Mouse (Mus musculus) ES-Bruce4 (cell line): ENCODE measurements around the gene Tgm1. TPM values are rescaled to one million over a fixed set of nuclear protein-coding genes. Genes with fewer than 3 reads are reported as not detected.

Experiments used
- H3K27ac ChIP-seq: 2 replicates; pipeline ENCODE4 v1.5.1; 2012; ENCODE audit warnings: low read length, inconsistent platforms; ENCODE audit not compliant: insufficient read depth
- H3K27me3 ChIP-seq: 2 replicates; pipeline ENCODE4 v1.6.1; 2012; ENCODE audit warnings: mild to moderate bottlenecking, low read length, inconsistent platforms; ENCODE audit not compliant: control insufficient read depth, poor library complexity, insufficient read depth, severe bottlenecking
- H3K36me3 ChIP-seq: 2 replicates; pipeline ENCODE4 v1.6.1; 2012; ENCODE audit warnings: inconsistent platforms, mild to moderate bottlenecking, low read length, moderate library complexity; ENCODE audit not compliant: control insufficient read depth, poor library complexity, insufficient read depth, severe bottlenecking
- H3K4me1 ChIP-seq: one replicate; pipeline ENCODE4 v1.8.1; 2011; ENCODE audit warnings: low read length; ENCODE audit not compliant: control insufficient read depth, insufficient read depth
- H3K4me3 ChIP-seq: 2 replicates; pipeline ENCODE4 v1.5.1; 2011; ENCODE audit warnings: low read depth, mild to moderate bottlenecking, low read length
- H3K9ac ChIP-seq: 2 replicates; pipeline ENCODE4 v1.6.1; 2012; ENCODE audit warnings: low read depth, mild to moderate bottlenecking, inconsistent platforms; ENCODE audit not compliant: poor library complexity, severe bottlenecking
- H3K9me3 ChIP-seq: replicated peaks from 2 replicates; pipeline ENCODE4 v1.6.1; 2012; ENCODE audit warnings: mild to moderate bottlenecking, low read length, inconsistent platforms; ENCODE audit not compliant: control insufficient read depth, poor library complexity, insufficient read depth, severe bottlenecking
- CTCF ChIP-seq: IDR thresholded peaks from one replicate; pipeline ENCODE4 v1.8.1; 2011; ENCODE audit warnings: low read depth, low read length
- EP300 ChIP-seq: IDR thresholded peaks from 2 replicates; pipeline ENCODE4 v1.6.1; 2011; ENCODE audit warnings: low read depth, low read length; ENCODE audit not compliant: insufficient read depth
- POLR2A ChIP-seq: IDR thresholded peaks from one replicate; pipeline ENCODE4 v1.8.1; 2011; ENCODE audit warnings: low read length; ENCODE audit not compliant: insufficient read depth
- polyA plus RNA-seq: library from polyadenylated mRNA; stranded (reverse); fragments of >200 nt; gene quantifications from 2 replicates; pipeline ENCODE4 v1.2.4, GENCODE M21; 2011; ENCODE audit warnings: low read depth; ENCODE audit not compliant: missing spikeins, insufficient read depth, insufficient read length

The Tgm1 gene
- polyA plus RNA-seq, 1 experiment: 24.3 TPM

DNA sequence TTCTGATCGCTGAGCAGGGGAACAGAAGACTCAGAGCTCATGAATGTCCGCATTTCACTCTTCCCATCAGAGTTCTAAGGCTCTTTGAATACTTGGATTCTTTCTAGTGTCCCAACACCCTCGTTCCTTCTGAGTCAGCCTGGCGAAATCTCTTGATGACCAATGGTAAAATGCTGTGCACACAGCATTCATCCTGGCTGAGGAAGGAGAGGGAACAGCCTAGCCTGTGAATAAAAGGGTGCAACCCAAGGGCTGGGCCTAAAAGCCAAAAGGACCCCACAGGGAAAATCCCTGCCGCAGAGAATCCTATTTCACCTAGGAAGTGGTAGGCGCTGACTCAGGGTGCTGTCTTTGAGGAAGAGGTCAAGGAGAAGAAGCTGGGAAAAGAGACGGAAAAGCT lies 16.4 kb upstream of the Tgm1 start:
- Histone ChIP-seq H3K9ac (no peak overlapping the region), H3K9me3 (no peaks in the 10 kb centered on the region), H3K4me3 (no peak overlapping the region), H3K4me1 (no peaks in the 10 kb centered on the region), H3K27ac (no peak overlapping the region), H3K36me3 (no peaks in the 10 kb centered on the region), H3K27me3 (no peaks in the 10 kb centered on the region)
- no peak for TF ChIP-seq CTCF

DNA sequence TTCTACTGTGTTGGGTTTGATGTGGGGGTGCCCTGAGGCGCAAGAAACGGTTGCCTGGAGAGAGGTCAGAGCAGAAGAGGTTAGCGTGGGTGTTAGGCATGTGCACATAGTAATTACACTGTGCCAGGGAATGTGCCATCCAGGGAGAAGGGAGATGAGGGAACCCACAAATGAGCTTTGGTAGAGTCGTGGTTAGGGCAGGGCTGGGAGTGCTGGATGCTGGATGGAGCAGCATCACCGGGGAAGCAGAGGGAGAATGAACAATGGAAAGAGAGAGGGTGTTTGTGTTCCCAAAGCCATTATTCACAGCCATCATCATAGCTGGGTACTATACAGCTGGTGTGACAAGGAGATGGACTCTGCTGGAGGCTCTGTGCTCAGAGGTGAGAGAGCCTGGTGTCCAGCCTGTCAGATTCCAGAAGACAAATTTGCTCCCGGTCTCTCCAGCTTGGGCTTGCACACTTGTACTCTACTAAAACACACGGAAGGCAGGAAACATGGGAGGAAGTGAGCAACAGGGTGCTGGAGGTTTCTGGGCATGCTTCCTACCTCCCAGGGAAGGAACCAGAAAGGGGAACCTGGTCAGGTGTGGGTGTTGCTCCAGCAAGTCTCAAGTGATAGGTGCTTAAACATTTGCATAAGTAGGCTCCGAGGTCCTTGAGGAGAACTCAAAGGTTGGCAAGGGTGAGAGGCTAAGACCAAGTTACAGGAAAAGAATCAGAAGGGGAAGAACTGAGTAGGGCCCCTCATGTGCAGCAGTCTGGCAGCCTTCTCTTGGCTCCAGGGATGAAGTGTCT lies 14.4 kb upstream of the Tgm1 start:
- Histone ChIP-seq H3K27ac (no peak overlapping the region), H3K9ac (no peak overlapping the region), H3K4me1 (no peaks in the 10 kb centered on the region), H3K36me3 (no peaks in the 10 kb centered on the region), H3K9me3 (no peaks in the 10 kb centered on the region), H3K4me3 (no peak overlapping the region), H3K27me3 (no peaks in the 10 kb centered on the region)
- TF ChIP-seq EP300: no peak
- TF ChIP-seq CTCF: no peak
- no peak for TF ChIP-seq POLR2A

DNA sequence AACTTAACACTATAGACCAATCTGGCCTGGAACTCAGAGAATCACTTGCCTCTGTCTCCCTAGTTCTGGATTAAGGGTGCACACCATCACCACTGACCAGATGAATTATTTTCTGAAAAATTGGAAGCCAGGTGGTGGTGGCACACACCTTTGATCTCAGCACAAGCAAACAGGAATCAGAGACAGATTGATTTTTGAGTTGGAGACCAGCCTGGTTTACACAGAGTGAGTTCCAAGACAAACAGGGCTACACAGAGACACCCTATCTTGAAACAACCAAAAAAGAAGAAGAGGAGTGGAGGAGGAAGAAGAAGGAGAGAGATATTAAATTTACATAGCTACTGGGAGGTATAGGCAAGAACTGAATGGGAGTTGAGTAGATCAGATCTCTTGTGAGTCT lies 12.5 kb upstream of the Tgm1 start:
- H3K27ac ChIP-seq: no peak overlapping the region
- no peak for TF ChIP-seq POLR2A
- TF ChIP-seq EP300: no peak
- TF ChIP-seq CTCF: no peak
- no peaks in the 10 kb centered on the region for H3K36me3 ChIP-seq
- H3K4me1 ChIP-seq: no peaks in the 10 kb centered on the region
- H3K4me3 ChIP-seq: no peak overlapping the region
- no peak overlapping the region for H3K9ac ChIP-seq
- H3K27me3 ChIP-seq: no peaks in the 10 kb centered on the region
- H3K9me3 ChIP-seq: no peaks in the 10 kb centered on the region

DNA sequence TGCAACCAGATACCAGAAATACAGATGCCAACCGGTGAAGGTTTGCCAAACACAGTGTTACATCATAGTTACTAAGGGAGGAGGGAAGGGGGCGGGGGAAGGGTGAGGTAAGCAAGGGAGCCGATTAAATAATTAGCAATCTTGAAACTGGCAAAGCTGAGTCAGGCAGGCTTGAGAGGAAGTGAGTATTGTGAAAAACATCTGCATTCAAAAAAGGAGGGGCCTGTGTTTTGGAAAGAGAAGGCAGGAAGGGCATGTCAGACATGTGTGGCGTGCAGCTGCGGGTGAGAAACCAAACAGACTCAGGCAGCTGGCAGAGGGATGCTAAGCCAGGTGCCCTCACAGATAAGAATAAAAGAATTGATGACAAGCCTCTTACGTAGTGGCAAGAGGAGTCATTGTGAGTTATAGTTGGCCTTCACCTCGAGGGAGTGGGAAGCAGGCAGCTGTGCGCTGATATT lies 10.7 kb upstream of the Tgm1 start:
- H3K36me3 ChIP-seq: no peaks in the 10 kb centered on the region; the same call in 1 of the 2 replicates
- H3K9ac ChIP-seq: 0 out of 2 replicates have a peak overlapping the region, but pooled peaks have one; percentile 18
- H3K27ac ChIP-seq: peak overlapping the region; percentile 20; the same call in 1 of the 2 replicates
- TF ChIP-seq EP300 (no peak), POLR2A (no peak), CTCF (no peak)
- H3K9me3 ChIP-seq: no peaks in the 10 kb centered on the region
- no peak overlapping the region for H3K4me3 ChIP-seq
- H3K27me3 ChIP-seq: no peaks in the 10 kb centered on the region
- H3K4me1 ChIP-seq: no peaks in the 10 kb centered on the region

DNA sequence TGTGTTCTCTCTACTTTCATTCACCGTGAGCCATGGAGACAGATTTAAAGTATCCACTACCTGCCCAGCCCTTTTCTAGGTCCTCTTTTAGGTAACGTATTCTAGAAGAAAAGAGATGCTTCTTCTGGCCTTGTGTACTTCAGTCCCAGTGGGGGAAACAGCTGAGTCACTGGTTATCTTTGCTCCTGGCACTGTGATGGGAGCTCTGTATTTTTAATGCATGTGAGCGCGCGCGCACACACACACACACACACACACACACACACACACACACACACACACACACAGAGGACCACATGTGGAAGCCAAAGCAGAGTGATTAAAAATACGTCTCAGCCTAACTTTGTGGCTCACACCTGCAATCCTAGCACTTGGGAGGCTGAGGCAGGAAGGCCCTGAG lies 9.7 kb upstream of the Tgm1 start:
- Histone ChIP-seq H3K9ac (no peak overlapping the region), H3K27ac (no peak overlapping the region), H3K9me3 (no peaks in the 10 kb centered on the region), H3K27me3 (no peaks in the 10 kb centered on the region), H3K4me3 (no peak overlapping the region), H3K36me3 (peaks cover 4% of the 10 kb centered on the region), H3K4me1 (no peaks in the 10 kb centered on the region)
- TF ChIP-seq EP300 (no peak), POLR2A (no peak), CTCF (no peak)

DNA sequence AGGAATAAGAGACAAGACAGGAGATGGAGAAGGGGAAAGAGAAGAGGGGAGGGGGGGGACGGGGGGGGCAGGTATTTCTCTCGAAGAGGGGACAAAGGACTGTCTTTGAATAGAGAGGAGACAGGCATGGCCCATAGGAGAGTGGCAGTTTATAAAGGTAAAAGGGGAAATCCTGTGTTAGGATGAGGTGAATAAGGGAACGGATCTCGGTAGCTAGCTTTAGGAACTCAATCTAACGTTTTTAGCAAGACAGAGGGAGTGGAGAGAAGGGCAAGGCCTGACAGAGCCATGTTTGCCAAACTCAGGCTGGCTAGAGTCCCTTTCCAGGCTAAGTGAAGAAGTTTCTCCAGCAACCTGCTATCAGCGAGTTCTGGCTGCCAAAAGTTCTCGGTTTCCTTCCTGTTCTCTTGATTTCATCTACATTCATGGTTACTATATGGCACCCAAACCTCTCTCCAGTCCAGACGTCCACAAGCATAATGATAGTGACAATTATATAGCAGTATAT lies 8.8 kb upstream of the Tgm1 start:
- Histone ChIP-seq H3K9me3 (no peaks in the 10 kb centered on the region), H3K4me3 (peak overlapping the region; percentile 25; the same call in 1 of the 2 replicates), H3K36me3 (peaks cover 12% of the 10 kb centered on the region), H3K27me3 (no peaks in the 10 kb centered on the region), H3K4me1 (no peaks in the 10 kb centered on the region), H3K27ac (peak overlapping the region; percentile 46; the same call in 1 of the 2 replicates), H3K9ac (peak overlapping the region; percentile 54)
- no peak for TF ChIP-seq CTCF
- TF ChIP-seq EP300: no peak
- TF ChIP-seq POLR2A: no peak
